Mouse (Mus musculus) heart, embryonic 11.5 days (tissue): ENCODE measurements around the gene Hpse2. TPM values are rescaled to one million over a fixed set of nuclear protein-coding genes. Genes with fewer than 3 reads are reported as not detected.

Experiments
- ATAC-seq: fragments of 200-750 bp; cut with Nextera tagmentation; replicated peaks from 2 replicates; pipeline ENCODE4 v1.8.0; 2017; ENCODE audit warnings: moderate library complexity; ENCODE audit not compliant: insufficient number of reproducible peaks, low FRiP score, low TSS enrichment
- H3K27ac ChIP-seq: fragments of 300-500 bp; sonication (generic); 2 replicates; pipeline ENCODE4 v1.5.1; 2014; ENCODE audit warnings: mild to moderate bottlenecking, low read depth, low read length
- H3K27me3 ChIP-seq: fragments of 300-500 bp; sonication (generic); 2 replicates; pipeline ENCODE4 v1.6.1; 2014; ENCODE audit warnings: mild to moderate bottlenecking, low read length, mixed read lengths; ENCODE audit not compliant: control insufficient read depth, insufficient read depth
- H3K36me3 ChIP-seq: fragments of 300-500 bp; sonication (generic); 2 replicates; pipeline ENCODE4 v1.6.1; 2014; ENCODE audit warnings: mild to moderate bottlenecking, low read length, moderate library complexity, mixed read lengths; ENCODE audit not compliant: control insufficient read depth, insufficient read depth
- H3K4me1 ChIP-seq: fragments of 300-500 bp; sonication (generic); 2 replicates; pipeline ENCODE4 v1.6.1; 2014; ENCODE audit warnings: low read length; ENCODE audit not compliant: control insufficient read depth, insufficient read depth
- H3K4me2 ChIP-seq: fragments of 300-500 bp; sonication (generic); 2 replicates; pipeline ENCODE4 v1.6.1; 2014; ENCODE audit warnings: mild to moderate bottlenecking, moderate library complexity
- H3K4me3 ChIP-seq: fragments of 300-500 bp; sonication (generic); 2 replicates; pipeline ENCODE4 v1.5.1; 2014; ENCODE audit warnings: low read depth, low read length
- H3K9ac ChIP-seq: fragments of 300-500 bp; sonication (generic); 2 replicates; pipeline ENCODE4 v1.6.1; 2014; ENCODE audit warnings: mild to moderate bottlenecking, low read depth, low read length, moderate library complexity
- H3K9me3 ChIP-seq: fragments of 300-500 bp; sonication (generic); replicated peaks from 2 replicates; pipeline ENCODE4 v1.6.1; 2016; ENCODE audit warnings: low read length; ENCODE audit not compliant: control insufficient read depth
- WGBS: fragments of 180-500 bp; shearing (Covaris S2); extraction: QIAGEN DNeasy Blood & Tissue Kit; methylation state at CpG from one replicate; pipeline ENCODE4 v1.1.7; 2014; ENCODE audit not compliant: insufficient replicate concordance; 5-methylcytosine and 5-hydroxymethylcytosine counted together
- polyA plus RNA-seq: library from polyadenylated mRNA; unstranded; fragments of >200 nt; fragmentation: Nextera tagmentation; extraction: Ambion mirVana; gene quantifications from 2 replicates; pipeline ENCODE4 v1.2.1, GENCODE M21; 2014

The Hpse2 gene
- polyA plus RNA-seq, 1 experiment from 2014 or later = 0.27 TPM

DNA sequence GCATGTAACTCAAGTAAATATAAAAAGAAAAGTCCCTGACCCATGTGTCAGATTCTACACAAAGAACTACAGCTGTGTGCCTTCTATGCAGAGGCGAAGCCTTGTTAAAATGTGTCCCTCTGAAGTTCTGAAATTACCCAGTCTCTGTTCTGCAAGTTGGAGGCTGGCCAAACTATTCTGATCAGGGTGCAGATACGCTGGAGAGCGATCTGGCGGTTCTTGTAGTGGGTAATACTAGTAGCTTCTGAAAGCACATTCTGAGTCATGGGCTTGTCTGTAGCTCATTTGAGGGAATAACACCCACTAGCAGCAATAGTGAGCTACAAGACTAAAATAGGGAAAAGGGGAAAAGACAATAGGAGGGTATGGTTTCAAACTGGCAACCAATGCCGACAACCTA, 474.5 kb downstream of the Hpse2 start:
- WGBS = 74% methylated on average over 5 of the region's 5 CpGs
- Histone ChIP-seq H3K9me3 (no peaks in the 10 kb centered on the region), H3K27me3 (no peaks in the 10 kb centered on the region), H3K9ac (no peak overlapping the region), H3K4me2 (no peak overlapping the region), H3K36me3 (no peaks in the 10 kb centered on the region), H3K27ac (no peak overlapping the region), H3K4me1 (no peaks in the 10 kb centered on the region), H3K4me3 (no peak overlapping the region)
- ATAC-seq = no peak

DNA sequence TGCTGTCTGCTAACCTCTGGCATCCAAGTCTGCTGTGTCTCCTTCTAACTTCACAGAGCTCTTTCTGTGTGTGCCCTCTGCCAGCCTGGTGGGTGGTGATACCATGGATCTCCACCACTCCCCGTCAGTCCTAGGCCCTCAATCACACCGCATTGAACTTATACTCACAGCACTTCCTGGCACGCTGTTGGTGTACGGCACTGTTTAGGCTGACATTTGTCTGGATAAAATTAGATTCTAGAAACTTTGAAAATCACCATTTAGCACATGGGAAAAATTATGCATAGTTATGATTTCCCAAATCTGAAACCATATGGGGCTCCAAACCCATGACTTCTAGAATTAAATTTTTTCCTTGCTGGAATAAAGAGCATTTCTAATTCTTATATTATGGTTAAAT, 478.4 kb downstream of the Hpse2 start:
- no peak overlapping the region for H3K4me2 ChIP-seq
- H3K9ac ChIP-seq = no peak overlapping the region
- H3K4me1 ChIP-seq = 0 out of 2 replicates have a peak, but pooled peaks cover 3% of the 10 kb centered on the region
- H3K27me3 ChIP-seq = no peaks in the 10 kb centered on the region
- H3K36me3 ChIP-seq = no peaks in the 10 kb centered on the region
- WGBS = 78% methylated on average over 4 of the region's 4 CpGs
- H3K9me3 ChIP-seq = no peaks in the 10 kb centered on the region
- no peak overlapping the region for H3K27ac ChIP-seq
- H3K4me3 ChIP-seq = no peak overlapping the region
- no peak for ATAC-seq

DNA sequence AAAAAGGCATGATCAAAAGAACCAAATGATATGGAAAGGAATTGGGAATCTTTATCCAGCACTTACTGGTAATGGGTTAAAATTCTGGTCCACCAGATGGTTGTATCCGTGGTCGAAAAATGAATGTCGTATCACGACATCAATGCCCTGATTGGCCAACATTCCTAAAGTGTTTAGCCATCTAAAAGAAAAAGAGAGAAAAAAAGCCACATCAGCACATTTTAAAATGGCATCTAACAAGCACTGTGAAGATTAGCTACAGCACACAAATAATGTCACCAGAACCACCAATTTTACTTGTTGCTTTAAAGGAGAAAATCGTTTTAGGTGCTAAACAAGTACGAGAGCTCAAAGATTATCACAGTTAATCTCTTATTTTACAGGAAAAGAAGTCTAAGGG, 479.6 kb downstream of the Hpse2 start:
- no peak for ATAC-seq
- WGBS = 81% methylated on average over 6 of the region's 6 CpGs
- Histone ChIP-seq H3K9me3 (no peaks in the 10 kb centered on the region), H3K36me3 (no peaks in the 10 kb centered on the region), H3K27ac (no peak overlapping the region), H3K4me2 (no peak overlapping the region), H3K4me3 (no peak overlapping the region), H3K9ac (no peak overlapping the region), H3K27me3 (no peaks in the 10 kb centered on the region), H3K4me1 (0 out of 2 replicates have a peak, but pooled peaks cover 5% of the 10 kb centered on the region)

DNA sequence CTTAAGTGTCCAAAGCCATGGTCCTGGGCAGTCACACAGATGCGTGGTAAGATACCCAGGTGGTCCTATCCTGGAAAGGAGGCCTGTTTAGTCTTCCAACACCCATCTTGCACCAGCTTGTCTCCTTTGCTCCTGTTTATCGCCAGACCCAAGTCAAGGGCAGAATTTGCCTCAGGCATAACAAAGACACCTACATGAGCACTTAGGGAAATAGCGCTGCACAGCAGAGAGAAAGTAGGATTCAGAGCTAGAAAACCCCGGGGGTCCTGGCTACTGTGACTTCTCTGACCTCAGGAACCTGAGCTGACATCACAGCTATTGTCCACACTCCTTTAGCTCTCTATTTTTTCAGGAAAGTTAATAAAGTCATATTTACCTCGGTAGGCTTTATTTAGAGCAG, 481.8 kb downstream of the Hpse2 start:
- 65% methylated on average over 5 of the region's 5 CpGs for WGBS
- Histone ChIP-seq H3K36me3 (no peaks in the 10 kb centered on the region), H3K9me3 (no peaks in the 10 kb centered on the region)

DNA sequence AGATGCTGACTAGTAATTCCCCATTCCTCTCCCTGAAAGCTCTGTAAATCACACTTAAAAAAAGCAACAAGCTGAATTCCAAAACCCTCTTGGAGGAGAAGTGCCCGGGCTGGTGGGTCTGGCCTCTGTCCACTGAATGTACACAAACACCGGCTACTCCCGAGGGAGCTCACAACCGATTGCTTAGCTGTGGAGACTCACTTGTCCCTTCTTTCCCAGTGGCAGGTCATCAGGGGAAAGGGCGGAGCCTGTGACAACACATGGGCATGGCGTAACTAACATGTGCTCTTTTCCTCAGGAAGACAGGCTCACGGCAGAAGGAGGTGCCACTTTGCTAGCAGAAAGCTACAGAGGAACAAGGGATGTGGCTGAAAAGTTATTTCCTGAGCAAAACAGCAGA, 483.4 kb downstream of the Hpse2 start:
- H3K27ac ChIP-seq = no peak overlapping the region

More for the DNA sequence above, 481.8 kb downstream of the Hpse2 start:
- no peak for ATAC-seq
- Histone ChIP-seq H3K4me1 (0 out of 2 replicates have a peak, but pooled peaks cover 5% of the 10 kb centered on the region), H3K4me2 (no peak overlapping the region), H3K27ac (no peak overlapping the region), H3K9ac (no peak overlapping the region), H3K4me3 (no peak overlapping the region), H3K27me3 (no peaks in the 10 kb centered on the region)

DNA sequence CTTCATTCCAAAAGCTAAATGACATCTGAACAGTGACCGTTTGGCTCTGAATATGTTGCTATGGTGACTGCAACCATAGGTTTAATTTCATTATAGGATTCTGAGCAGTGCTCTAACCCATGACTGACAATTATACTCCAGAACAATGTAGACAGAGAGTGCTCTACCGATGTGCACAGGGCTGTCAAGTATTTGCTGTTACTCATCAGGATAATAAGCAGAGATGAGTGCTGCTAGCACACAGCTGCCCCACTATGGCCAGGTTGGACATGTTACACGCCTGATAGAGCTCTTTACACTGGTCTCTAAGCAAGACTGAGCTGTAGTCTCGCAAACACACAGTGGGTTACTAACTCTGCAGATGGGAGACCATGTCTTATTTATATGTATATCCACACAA, 483.9 kb downstream of the Hpse2 start:
- no peaks in the 10 kb centered on the region for H3K27me3 ChIP-seq
- no peak overlapping the region for H3K9ac ChIP-seq
- ATAC-seq = no peak
- no peak overlapping the region for H3K4me2 ChIP-seq
- no peaks in the 10 kb centered on the region for H3K9me3 ChIP-seq
- no peaks in the 10 kb centered on the region for H3K36me3 ChIP-seq
- no peak overlapping the region for H3K27ac ChIP-seq
- H3K4me1 ChIP-seq = 0 out of 2 replicates have a peak, but pooled peaks cover 5% of the 10 kb centered on the region
- WGBS = 74% methylated on average over 4 of the region's 4 CpGs
- no peak overlapping the region for H3K4me3 ChIP-seq

More for the DNA sequence above, 483.4 kb downstream of the Hpse2 start:
- Histone ChIP-seq H3K4me1 (0 out of 2 replicates have a peak, but pooled peaks cover 5% of the 10 kb centered on the region), H3K9me3 (no peaks in the 10 kb centered on the region), H3K4me3 (no peak overlapping the region), H3K27me3 (no peaks in the 10 kb centered on the region), H3K4me2 (0 out of 2 replicates have a peak overlapping the region, but pooled peaks have one; percentile 0), H3K9ac (no peak overlapping the region), H3K36me3 (no peaks in the 10 kb centered on the region)
- 41% methylated on average over 7 of the region's 7 CpGs for WGBS
- no peak for ATAC-seq

DNA sequence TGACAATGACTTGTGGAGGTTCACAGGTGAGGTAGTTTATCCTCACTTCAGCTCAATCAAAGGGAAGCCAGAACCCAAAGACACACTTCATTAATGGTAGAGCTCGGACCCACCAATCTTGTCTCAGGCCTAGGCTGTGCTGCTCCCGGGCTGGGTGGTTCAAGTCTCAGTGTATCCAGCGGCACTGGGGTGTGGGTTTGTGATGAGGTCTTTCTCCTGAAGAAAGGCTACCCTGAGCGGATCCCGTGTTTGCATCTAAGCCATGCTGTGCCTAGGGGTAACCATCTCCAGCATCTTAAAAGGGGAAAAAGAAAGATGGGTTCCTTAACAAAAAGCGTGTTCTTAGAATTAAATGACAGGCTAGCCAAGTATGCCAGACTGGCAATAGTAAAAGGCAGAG, 484.3 kb downstream of the Hpse2 start:
- Histone ChIP-seq H3K4me1 (0 out of 2 replicates have a peak, but pooled peaks cover 5% of the 10 kb centered on the region), H3K27ac (no peak overlapping the region), H3K4me2 (no peak overlapping the region), H3K4me3 (no peak overlapping the region), H3K27me3 (no peaks in the 10 kb centered on the region), H3K9ac (no peak overlapping the region), H3K9me3 (no peaks in the 10 kb centered on the region), H3K36me3 (no peaks in the 10 kb centered on the region)
- ATAC-seq = no peak
- 87% methylated on average over 6 of the region's 6 CpGs for WGBS

DNA sequence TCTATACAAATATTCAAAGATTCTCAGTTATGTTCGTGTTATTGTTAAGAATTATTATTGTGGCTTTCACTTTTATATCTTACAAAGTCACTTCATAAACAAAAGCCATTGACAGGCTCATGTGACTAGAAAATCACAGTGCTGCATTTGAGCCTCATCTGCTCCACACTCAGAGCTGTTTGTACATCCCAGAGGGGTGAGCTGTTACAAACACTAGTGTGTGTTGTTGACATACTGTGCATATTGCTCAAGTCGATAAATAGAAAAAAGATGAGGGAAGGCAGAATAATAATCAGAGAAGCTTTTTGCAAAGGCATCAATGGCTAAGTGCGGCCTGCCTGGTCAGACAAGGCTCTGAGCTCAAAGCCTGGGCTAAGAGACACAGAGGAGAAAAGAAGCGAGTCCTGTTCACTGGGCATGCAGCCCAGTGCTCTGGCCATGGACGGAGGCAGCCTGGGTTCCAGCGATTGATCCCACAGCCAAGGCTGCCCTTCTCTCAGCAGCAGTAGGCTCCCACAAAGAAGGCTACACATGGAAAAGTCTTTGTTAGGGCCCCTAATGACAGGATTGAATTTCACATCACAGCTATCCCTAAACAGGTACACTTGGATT, 485.6 kb downstream of the Hpse2 start:
- ATAC-seq = no peak
- Histone ChIP-seq H3K27ac (no peak overlapping the region), H3K4me3 (no peak overlapping the region), H3K4me1 (0 out of 2 replicates have a peak, but pooled peaks cover 5% of the 10 kb centered on the region), H3K36me3 (no peaks in the 10 kb centered on the region), H3K4me2 (no peak overlapping the region), H3K9ac (no peak overlapping the region), H3K27me3 (no peaks in the 10 kb centered on the region), H3K9me3 (no peaks in the 10 kb centered on the region)
- 78% methylated on average over 6 of the region's 6 CpGs for WGBS

DNA sequence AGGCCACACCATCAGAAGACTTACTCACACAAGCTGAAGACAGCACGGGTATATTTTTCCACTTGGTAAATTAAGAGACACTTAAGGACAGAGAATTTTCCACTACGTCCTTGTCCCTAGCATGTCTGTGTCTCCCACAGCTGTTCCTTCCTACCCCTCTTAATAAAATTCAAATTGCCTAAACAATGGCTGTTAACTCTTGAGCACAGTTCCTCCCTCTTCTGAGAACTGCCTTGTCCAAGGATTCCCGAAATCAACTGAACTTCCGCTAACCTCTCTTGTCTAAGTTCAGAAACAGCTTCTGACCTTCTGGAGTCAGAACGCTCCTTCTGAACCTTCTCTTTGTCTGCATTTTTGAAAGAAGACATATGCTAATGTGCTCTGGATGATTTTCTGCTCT, 496.6 kb downstream of the Hpse2 start:
- Histone ChIP-seq H3K27me3 (no peaks in the 10 kb centered on the region), H3K36me3 (no peaks in the 10 kb centered on the region), H3K9me3 (no peaks in the 10 kb centered on the region), H3K9ac (no peak overlapping the region), H3K4me1 (no peaks in the 10 kb centered on the region), H3K4me2 (no peak overlapping the region), H3K4me3 (no peak overlapping the region), H3K27ac (no peak overlapping the region)
- no peak for ATAC-seq
- 61% methylated on average over 5 of the region's 5 CpGs for WGBS
